Mouse (Mus musculus) kidney, adult 2 months (tissue): ENCODE data around the gene Lrmda.

Experiments
- CTCF ChIP-seq: fragments of 200-500 bp; conservative IDR thresholded peaks from 2 replicates; pipeline ENCODE4 v1.5.1; 2011; ENCODE audit warnings: low read depth, mild to moderate bottlenecking, control low read depth, low read length, moderate library complexity, mixed read lengths; ENCODE audit not compliant: insufficient read depth, insufficient read length
- POLR2A ChIP-seq: fragments of 200-500 bp; IDR thresholded peaks from one replicate; pipeline ENCODE4 v1.6.1; 2011; ENCODE audit warnings: low read depth, low read length, control low read depth

GRCm38 (mm10) chr14:21982592-21983310 lies 36.8 kb upstream of the Lrmda start:
- TF ChIP-seq CTCF (no peak), POLR2A (no peak)
